Mouse (Mus musculus) megakaryocyte, embryonic 14.5 days (primary cell): ENCODE results near the gene Utp20.

ENCODE experiments used
- FLI1 ChIP-seq: IDR thresholded peaks from 2 replicates; pipeline ENCODE4 v1.6.1; 2012; ENCODE audit warnings: low read length, inconsistent platforms, mixed read lengths
- GATA1 ChIP-seq: IDR thresholded peaks from 3 replicates; pipeline ENCODE4 v1.6.1; 2012; ENCODE audit warnings: mixed read lengths, low read length, inconsistent platforms, borderline replicate concordance

DNA sequence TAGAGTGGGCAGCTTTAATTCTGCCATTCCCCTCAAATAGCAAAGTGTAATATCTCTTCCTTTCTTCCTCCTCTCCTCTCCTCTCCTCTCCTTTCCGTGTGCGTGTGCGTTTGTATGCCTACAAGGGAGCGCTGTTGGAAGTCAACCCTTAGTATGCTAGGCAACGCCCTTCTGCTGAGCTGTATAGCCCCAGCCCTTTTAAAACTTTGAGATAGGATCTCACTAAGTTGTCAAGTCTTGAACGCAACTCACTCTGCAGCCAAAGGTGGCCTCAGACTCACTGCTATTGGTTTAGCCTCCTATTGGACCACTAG, 94.3 kb downstream of the Utp20 start:
- TF ChIP-seq GATA1 (no peak), FLI1 (no peak)
